Mouse (Mus musculus): ENCODE data around the gene Ccnl1. TPM values are rescaled to one million over a fixed set of nuclear protein-coding genes. Genes with fewer than 3 reads are reported as not detected.
A peak's percentile ranks its signal among the peaks of the same experiment; 100 is the strongest.

Ccnl1 gene
- total and polyA plus RNA-seq, 3 experiments = 20.1 to 56.5 TPM; not detected in 1

GRCm38 (mm10) chr3:65943453-65943852 lies 14.6 kb downstream of the Ccnl1 start:
- no peak for DNase-seq (ENCODE audit: low read depth, low spot score)
- peaks cover 12 to 31% of the 10 kb centered on the region in 2 experiments for H3K36me3 ChIP-seq (ENCODE audit: control insufficient read depth in 1 of 2, insufficient read depth in 2 of 2, low read length in 2 of 2)
- no peaks in the 10 kb centered on the region for H3K9me3 ChIP-seq (replicated peaks; ENCODE audit: insufficient read depth, low read length)

GRCm38 (mm10) chr3:65941052-65941451 lies 17.0 kb downstream of the Ccnl1 start:
- peaks cover 6 to 7% of the 10 kb centered on the region in 2 experiments; a peak in 3 of 4 replicates for H3K4me1 ChIP-seq (ENCODE audit: control insufficient read depth in 1 of 2, insufficient read depth in 2 of 2, low read length in 2 of 2)
- peaks cover 8 to 12% of the 10 kb centered on the region in 2 experiments for H3K36me3 ChIP-seq (ENCODE audit: control insufficient read depth in 1 of 2, insufficient read depth in 2 of 2, low read length in 2 of 2)
- H3K27ac ChIP-seq (ENCODE audit: control insufficient read depth, low read depth, low read length) = no peak overlapping the region
- no peaks in the 10 kb centered on the region for H3K9me3 ChIP-seq (replicated peaks; ENCODE audit: insufficient read depth, low read length)
- TF ChIP-seq ZMIZ1 (IDR thresholded peaks at IDR 0.05; ENCODE audit: low read depth, low read length) (no peak), POLR2AphosphoS5 (IDR thresholded peaks at IDR 0.05; ENCODE audit: borderline replicate concordance, low read depth, low read length) (no peak), ELF1 (IDR thresholded peaks at IDR 0.05; ENCODE audit: low read depth, low read length) (peak; percentile 26; the same call in 1 of the 2 replicates), ETS1 (IDR thresholded peaks at IDR 0.05; ENCODE audit: low read depth, low read length) (peak; percentile 42; the same call in 1 of the 2 replicates)
- no peaks in the 10 kb centered on the region for H3K27me3 ChIP-seq (ENCODE audit: control insufficient read depth in 1 of 2, insufficient read depth in 2 of 2, low read length in 2 of 2)
- peak; percentile 69 for DNase-seq (ENCODE audit: low read depth, low spot score)
- no peak overlapping the region for H3K4me3 ChIP-seq (ENCODE audit: control insufficient read depth in 1 of 2, insufficient read depth in 1 of 2, low read depth in 2 of 2, low read length in 2 of 2)
- H3K9ac ChIP-seq (ENCODE audit: control insufficient read depth, low read depth, low read length, poor library complexity, severe bottlenecking) = no peak overlapping the region
- no peaks in the 10 kb centered on the region for H3K79me2 ChIP-seq (ENCODE audit: control insufficient read depth, insufficient read depth, low read length, poor library complexity)

More at GRCm38 (mm10) chr3:65943453-65943852, 14.6 kb downstream of the Ccnl1 start:
- H3K4me1 ChIP-seq (ENCODE audit: control insufficient read depth in 1 of 2, insufficient read depth in 2 of 2, low read length in 2 of 2) = peaks cover 5 to 7% of the 10 kb centered on the region in 2 experiments; a peak in 3 of 4 replicates
- no peaks in the 10 kb centered on the region for H3K79me2 ChIP-seq (ENCODE audit: control insufficient read depth, insufficient read depth, low read length, poor library complexity)
- no peak overlapping the region for H3K4me3 ChIP-seq (ENCODE audit: control insufficient read depth in 1 of 2, insufficient read depth in 1 of 2, low read depth in 2 of 2, low read length in 2 of 2)
- TF ChIP-seq RCOR1 (IDR thresholded peaks at IDR 0.05; ENCODE audit: low read depth, low read length) (no peak), CTCF (IDR thresholded peaks at IDR 0.05 in 2 of 3, conservative IDR thresholded peaks at IDR 0.05 in 1 of 3; ENCODE audit: control insufficient read depth in 1 of 3, insufficient read depth in 1 of 3, low read depth in 2 of 3, low read length in 3 of 3, poor library complexity in 1 of 3, severe bottlenecking in 1 of 3) (no peak), POLR2AphosphoS5 (IDR thresholded peaks at IDR 0.05; ENCODE audit: borderline replicate concordance, low read depth, low read length) (no peak), ZMIZ1 (IDR thresholded peaks at IDR 0.05; ENCODE audit: low read depth, low read length) (no peak), RAD21 (IDR thresholded peaks at IDR 0.05; ENCODE audit: low read depth, low read length) (no peak), USF1 (IDR thresholded peaks at IDR 0.05; ENCODE audit: low read depth, low read length) (no peak), ZC3H11A (IDR thresholded peaks at IDR 0.05; ENCODE audit: low read depth, low read length) (no peak), HCFC1 (IDR thresholded peaks at IDR 0.05; ENCODE audit: low read depth, low read length) (no peak), KAT2A (conservative IDR thresholded peaks at IDR 0.05; ENCODE audit: low read depth, low read length) (no peak), NELFE (IDR thresholded peaks at IDR 0.05; ENCODE audit: low read depth, low read length) (no peak), POLR2AphosphoS2 (IDR thresholded peaks at IDR 0.05; ENCODE audit: low read length) (no peak), ZKSCAN1 (IDR thresholded peaks at IDR 0.05; ENCODE audit: low read depth, low read length) (no peak), MYB (IDR thresholded peaks at IDR 0.05; ENCODE audit: low read depth, low read length) (no peak), ZNF384 (IDR thresholded peaks at IDR 0.05; ENCODE audit: low read depth, low read length) (no peak), MAX (IDR thresholded peaks at IDR 0.05; ENCODE audit: low read length) (no peak), USF2 (IDR thresholded peaks at IDR 0.05; ENCODE audit: borderline replicate concordance in 1 of 2, insufficient read depth in 1 of 2, low read depth in 1 of 2, low read length in 2 of 2) (no peak)
- H3K9ac ChIP-seq (ENCODE audit: control insufficient read depth, low read depth, low read length, poor library complexity, severe bottlenecking) = no peak overlapping the region
- no peak overlapping the region for H3K27ac ChIP-seq (ENCODE audit: control insufficient read depth, low read depth, low read length)
- no peaks in the 10 kb centered on the region for H3K27me3 ChIP-seq (ENCODE audit: control insufficient read depth in 1 of 2, insufficient read depth in 2 of 2, low read length in 2 of 2)
